In the genomic region with DNA sequence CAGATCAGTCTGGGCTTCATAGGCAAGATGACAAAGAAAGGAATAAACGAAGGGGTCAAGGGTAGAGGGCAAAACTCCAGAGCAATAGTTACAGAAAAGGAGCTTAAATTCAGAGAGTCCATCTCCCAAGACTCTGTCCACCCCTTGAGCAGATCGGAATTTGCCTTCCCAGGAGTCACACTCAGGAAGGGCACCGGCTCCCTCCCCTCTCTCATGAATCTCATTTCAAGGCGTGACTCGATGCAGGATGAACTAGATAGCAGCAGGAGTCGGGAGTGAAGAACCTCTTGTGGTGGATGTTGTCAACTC, we compare ENCODE assay signal across 7 mouse cellular contexts. TPM values are rescaled to one million over a fixed set of nuclear protein-coding genes. Genes with fewer than 3 reads are reported as not detected.
DNase-seq lines count a peak whose midpoint lies in the region; ATAC-seq and TF ChIP-seq lines count a peak whose summit lies in the region.

No protein-coding gene starts in this region.

- ATAC-seq in forebrain, embryonic 14.5 days, result peak; percentile 57; the same call in 1 of the 2 replicates
- ATAC-seq in liver, embryonic 16.5 days (ENCODE audit: low read depth), result peak; percentile 22

- H3K27me3 ChIP-seq in testis, adult 2 months (ENCODE audit: control insufficient read depth, insufficient read depth, low read length), result no peaks in the 10 kb centered on the region
- no peaks in the 10 kb centered on the region for H3K27me3 ChIP-seq in forebrain, embryonic 14.5 days (replicated peaks; ENCODE audit: control insufficient read depth, insufficient read depth, low read length)
- H3K27me3 ChIP-seq in liver, embryonic 16.5 days (ENCODE audit: control insufficient read depth, insufficient read depth, low read depth, low read length), result 0 out of 2 replicates have a peak, but pooled peaks cover 3% of the 10 kb centered on the region

- intact Hi-C loops in left cerebral cortex, postnatal 4 days (cut with DNase I), result no loop called here

- no peaks in the 10 kb centered on the region for H3K36me3 ChIP-seq in testis, adult 2 months (ENCODE audit: control insufficient read depth, insufficient read depth, low read length)
- H3K36me3 ChIP-seq in forebrain, embryonic 14.5 days (ENCODE audit: control insufficient read depth, insufficient read depth, low read length), result no peaks in the 10 kb centered on the region
- H3K36me3 ChIP-seq in liver, embryonic 16.5 days (ENCODE audit: control insufficient read depth, insufficient read depth), result peaks cover 7% of the 10 kb centered on the region; the same call in 1 of the 2 replicates

- H3K4me3 ChIP-seq in testis, adult 2 months (ENCODE audit: control insufficient read depth, low read depth, low read length), result peak overlapping the region; percentile 87
- peak overlapping the region; percentile 45 for H3K4me3 ChIP-seq in forebrain, embryonic 14.5 days (ENCODE audit: low read depth, low read length)
- peak overlapping the region; percentile 62 for H3K4me3 ChIP-seq in liver, embryonic 16.5 days (ENCODE audit: low read depth, low read length)

- no peak for TF ChIP-seq CTCF in testis, adult 2 months (IDR thresholded peaks at IDR 0.05; ENCODE audit: control insufficient read depth, insufficient read depth, insufficient replicate concordance, low read depth, low read length)

- H3K4me2 ChIP-seq in forebrain, embryonic 14.5 days (ENCODE audit: low read length), result peak overlapping the region; percentile 63
- H3K4me2 ChIP-seq in liver, embryonic 16.5 days (ENCODE audit: low read depth, low read length), result peak overlapping the region; percentile 74

- H3K4me1 ChIP-seq in testis, adult 2 months (ENCODE audit: control insufficient read depth, insufficient read depth, low read length), result no peaks in the 10 kb centered on the region
- H3K4me1 ChIP-seq in forebrain, embryonic 14.5 days (ENCODE audit: control insufficient read depth, insufficient read depth, low read length), result no peaks in the 10 kb centered on the region
- peaks cover 15% of the 10 kb centered on the region for H3K4me1 ChIP-seq in liver, embryonic 16.5 days (ENCODE audit: control insufficient read depth, low read depth, low read length)

- H3K9me3 ChIP-seq in forebrain, embryonic 14.5 days (replicated peaks; ENCODE audit: control insufficient read depth, low read length), result no peaks in the 10 kb centered on the region
- no peaks in the 10 kb centered on the region for H3K9me3 ChIP-seq in liver, embryonic 16.5 days (replicated peaks; ENCODE audit: control insufficient read depth, low read length)

- DNase-seq in testis, postnatal 14 days (ENCODE audit: low spot score), result no peak
- DNase-seq in forebrain, embryonic 14.5 days (ENCODE audit: low spot score), result no peak
- DNase-seq in urinary bladder, adult 18-20 months (ENCODE audit: low spot score in 2 of 2), result no peak
- DNase-seq in left cerebral cortex, postnatal 4 days, result no peak
- DNase-seq in adipocyte (ENCODE audit: low spot score), result no peak

- WGBS in forebrain, embryonic 14.5 days, result under 1% methylated on average over 6 of the region's 6 CpGs
- 4% methylated on average over 6 of the region's 6 CpGs for WGBS in liver, embryonic 16.5 days (ENCODE audit: insufficient replicate concordance)

- peak overlapping the region; percentile 73 for H3K9ac ChIP-seq in forebrain, embryonic 14.5 days (ENCODE audit: low read length)
- peak overlapping the region; percentile 58 for H3K9ac ChIP-seq in liver, embryonic 16.5 days (ENCODE audit: low read depth, low read length)

- TF ChIP-seq POLR2A in testis, adult 2 months (IDR thresholded peaks at IDR 0.05; ENCODE audit: control insufficient read depth, low read depth, low read length), result no peak

- H3K27ac ChIP-seq in testis, adult 2 months (ENCODE audit: control insufficient read depth, insufficient read depth, low read depth, low read length), result peak overlapping the region; percentile 93
- 0 out of 2 replicates have a peak overlapping the region, but pooled peaks have one; percentile 44 for H3K27ac ChIP-seq in forebrain, embryonic 14.5 days (ENCODE audit: low read depth, low read length)
- H3K27ac ChIP-seq in liver, embryonic 16.5 days (ENCODE audit: low read length), result peak overlapping the region; percentile 88

RNA-seq across cellular contexts. Expression of a gene that starts 15.7 kb away (rescaled TPM):
- 0.05 and 0.07 TPM in 2 replicates for polyA plus RNA-seq in testis, adult 2 months (2012; rRNA removed)
- polyA plus RNA-seq in forebrain, embryonic 14.5 days (2014; fragmentation: Nextera tagmentation; extraction: Ambion mirVana), result not detected in 2 replicates
- polyA plus RNA-seq in liver, embryonic 16.5 days (2015; fragmentation: Nextera tagmentation; extraction: Ambion mirVana), result 39.7 and 43.0 TPM in 2 replicates
- total RNA-seq in left cerebral cortex, postnatal 4 days (2021), result not detected

RNA-seq across cellular contexts. Expression of a gene that starts 28.0 kb away (rescaled TPM):
- 252 and 263 TPM in 2 replicates for polyA plus RNA-seq in testis, adult 2 months (2012; rRNA removed)
- 107 and 139 TPM in 2 replicates for polyA plus RNA-seq in forebrain, embryonic 14.5 days (2014; fragmentation: Nextera tagmentation; extraction: Ambion mirVana)
- 19.2 and 21.7 TPM in 2 replicates for polyA plus RNA-seq in liver, embryonic 16.5 days (2015; fragmentation: Nextera tagmentation; extraction: Ambion mirVana)
- 100 to 1,000 TPM; 283 to 311 TPM for total RNA-seq in left cerebral cortex, postnatal 4 days (2021)

RNA-seq across cellular contexts. Expression of a gene that starts 31.6 kb away (rescaled TPM):
- 27.8 and 32.1 TPM in 2 replicates for polyA plus RNA-seq in testis, adult 2 months (2012; rRNA removed)
- 18.0 and 23.3 TPM in 2 replicates for polyA plus RNA-seq in forebrain, embryonic 14.5 days (2014; fragmentation: Nextera tagmentation; extraction: Ambion mirVana)
- polyA plus RNA-seq in liver, embryonic 16.5 days (2015; fragmentation: Nextera tagmentation; extraction: Ambion mirVana), result 5.6 and 6.2 TPM in 2 replicates
- 10 to 100 TPM; 12.1 to 17.5 TPM for total RNA-seq in left cerebral cortex, postnatal 4 days (2021)

Comparison
In these comparisons a context has a peak if more than half of its experiments do, and no peak if none do; other contexts are left out.
1. RNA of a gene that starts 15.7 kb away (polyA plus RNA-seq): 39.7 to 43.0 TPM in liver, embryonic 16.5 days; 0.05 to 0.07 TPM in testis, adult 2 months and not detected in forebrain, embryonic 14.5 days; every median in the first group is over 10 times any median in the second.
2. Peak in every context shown above with its lines, with median percentiles within 50 percentile points of each other: H3K27ac ChIP-seq and H3K4me3 ChIP-seq.